Mouse (Mus musculus) spleen, adult 2 months (tissue): ENCODE measurements around the gene Atp6v1f. TPM values are rescaled to one million over a fixed set of nuclear protein-coding genes. Genes with fewer than 3 reads are reported as not detected.

Experiments
- DNase-seq, 2 experiments: peaks; one replicate each; pipeline versions ENCODE4 v3.0.0 to v3.0.0-alpha.2; 2012 to 2021; ENCODE audit warnings: low spot score in 2 of 2, low read depth in 1 of 2
- H3K27ac ChIP-seq: fragments of 200-500 bp; 2 replicates; pipeline ENCODE4 v1.5.1; 2012; ENCODE audit warnings: low read length, inconsistent platforms; ENCODE audit not compliant: insufficient read depth
- H3K27me3 ChIP-seq: fragments of 200-500 bp; 2 replicates; pipeline ENCODE4 v1.6.1; 2012; ENCODE audit warnings: mild to moderate bottlenecking, moderate library complexity, low read length, inconsistent platforms; ENCODE audit not compliant: control insufficient read depth, insufficient read depth
- H3K36me3 ChIP-seq: fragments of 200-500 bp; 2 replicates; pipeline ENCODE4 v1.6.1; 2012; ENCODE audit warnings: mild to moderate bottlenecking, low read length, inconsistent platforms; ENCODE audit not compliant: control insufficient read depth, insufficient read depth
- H3K4me1 ChIP-seq: fragments of 200-500 bp; 2 replicates; pipeline ENCODE4 v1.6.1; 2011; ENCODE audit warnings: inconsistent platforms; ENCODE audit not compliant: control insufficient read depth, insufficient read depth, insufficient read length
- H3K4me3 ChIP-seq: fragments of 200-500 bp; 2 replicates; pipeline ENCODE4 v1.5.1; 2011; ENCODE audit warnings: mild to moderate bottlenecking, inconsistent platforms; ENCODE audit not compliant: insufficient read depth, insufficient read length; ENCODE audit errors: extremely low read depth
- CTCF ChIP-seq: fragments of 200-500 bp; IDR thresholded peaks from 2 replicates; pipeline ENCODE4 v1.5.1; 2011; ENCODE audit warnings: mild to moderate bottlenecking, inconsistent platforms; ENCODE audit not compliant: insufficient read depth, insufficient read length, insufficient replicate concordance; ENCODE audit errors: extremely low read depth
- POLR2A ChIP-seq: fragments of 200-500 bp; IDR thresholded peaks from 2 replicates; pipeline ENCODE4 v1.6.1; 2011; ENCODE audit warnings: low read depth, low read length, inconsistent platforms
- WGBS: fragments of 180-500 bp; shearing (Covaris S2); methylation state at CpG from one replicate; pipeline ENCODE4 v1.1.7; 2018; 5-methylcytosine and 5-hydroxymethylcytosine counted together
- polyA plus RNA-seq: library from polyadenylated mRNA; depleted of rRNA; stranded (reverse); fragments of >200 nt; gene quantifications from 2 replicates; pipeline ENCODE4 v1.2.3, GENCODE M21; 2012; rRNA removed

The Atp6v1f gene
- 182 and 226 TPM in 2 replicates for polyA plus RNA-seq

GRCm38 (mm10) chr6:29467583-29468354, at the start of gene Atp6v1f:
TSS of gene Atp6v1f (plus strand) at chr6:29467718.
- H3K36me3 ChIP-seq: peaks cover 7% of the 10 kb centered on the region
- H3K27ac ChIP-seq: peak within 1 kb of the TSS; percentile 84
- H3K4me1 ChIP-seq: peaks cover 8% of the 10 kb centered on the region; the same call in 1 of the 2 replicates
- no peaks in the 10 kb centered on the region for H3K27me3 ChIP-seq
- peak within 1 kb of the TSS; percentile 86 for H3K4me3 ChIP-seq
- TF ChIP-seq POLR2A (peak; percentile 12; the same call in 1 of the 2 replicates), CTCF (no peak)
- DNase-seq: peak; percentile 90 to 91
- under 1% methylated on average over 39 of the region's 39 CpGs for WGBS

- no peak for DNase-seq
- H3K4me1 ChIP-seq: no peaks in the 10 kb centered on the region
- no peak overlapping the region for H3K27ac ChIP-seq
- H3K4me3 ChIP-seq: no peak overlapping the region
- WGBS: 11% methylated on average over 2 of the region's 2 CpGs
- TF ChIP-seq CTCF (no peak), POLR2A (no peak)
- H3K36me3 ChIP-seq: no peaks in the 10 kb centered on the region
- no peaks in the 10 kb centered on the region for H3K27me3 ChIP-seq
Measured at GRCm38 (mm10) chr6:29420596-29420995, 46.9 kb upstream of the Atp6v1f start.

GRCm38 (mm10) chr6:29425118-29425517, 42.4 kb upstream of the Atp6v1f start:
- DNase-seq: no peak
- no peak overlapping the region for H3K4me3 ChIP-seq
- WGBS: 92% methylated on average over 8 of the region's 8 CpGs
- no peaks in the 10 kb centered on the region for H3K4me1 ChIP-seq
- no peaks in the 10 kb centered on the region for H3K36me3 ChIP-seq
- no peak for TF ChIP-seq POLR2A
- TF ChIP-seq CTCF: no peak
- H3K27ac ChIP-seq: no peak overlapping the region
- H3K27me3 ChIP-seq: no peaks in the 10 kb centered on the region

GRCm38 (mm10) chr6:29426331-29426730, 41.2 kb upstream of the Atp6v1f start:
- no peaks in the 10 kb centered on the region for H3K4me1 ChIP-seq
- no peak overlapping the region for H3K4me3 ChIP-seq
- no peaks in the 10 kb centered on the region for H3K27me3 ChIP-seq
- 87% methylated on average over 6 of the region's 6 CpGs for WGBS
- no peak for DNase-seq
- no peak overlapping the region for H3K27ac ChIP-seq
- H3K36me3 ChIP-seq: no peaks in the 10 kb centered on the region
- TF ChIP-seq POLR2A (no peak), CTCF (no peak)

GRCm38 (mm10) chr6:29428171-29428570, 39.3 kb upstream of the Atp6v1f start:
- WGBS: 69% methylated on average over 4 of the region's 4 CpGs
- TF ChIP-seq CTCF (no peak), POLR2A (no peak)
- no peak for DNase-seq
- no peaks in the 10 kb centered on the region for H3K36me3 ChIP-seq
- peaks cover under 1% of the 10 kb centered on the region; the same call in 1 of the 2 replicates for H3K4me1 ChIP-seq
- H3K27me3 ChIP-seq: peaks cover 3% of the 10 kb centered on the region
- H3K4me3 ChIP-seq: no peak overlapping the region
- H3K27ac ChIP-seq: no peak overlapping the region

- 73% methylated on average over 15 of the region's 15 CpGs for WGBS
- DNase-seq: no peak
- peaks cover 5% of the 10 kb centered on the region for H3K4me1 ChIP-seq
- no peaks in the 10 kb centered on the region for H3K36me3 ChIP-seq
- no peak overlapping the region for H3K27ac ChIP-seq
- H3K27me3 ChIP-seq: peaks cover 12% of the 10 kb centered on the region
- no peak for TF ChIP-seq POLR2A
- no peak for TF ChIP-seq CTCF
- no peak overlapping the region for H3K4me3 ChIP-seq
Measured at GRCm38 (mm10) chr6:29430681-29431420, 36.7 kb upstream of the Atp6v1f start.
